Mouse (Mus musculus) liver, embryonic 11.5 days (tissue): ENCODE measurements around the gene Exosc2. TPM values are rescaled to one million over a fixed set of nuclear protein-coding genes. Genes with fewer than 3 reads are reported as not detected.
A peak's percentile ranks its signal among the peaks of the same experiment; 100 is the strongest.

Experiments
- ATAC-seq: fragments of 200-750 bp; cut with Nextera tagmentation; replicated peaks from 2 replicates; pipeline ENCODE4 v1.8.0; 2017; ENCODE audit warnings: moderate number of reproducible peaks, mild to moderate bottlenecking, moderate TSS enrichment, moderate library complexity; ENCODE audit not compliant: low FRiP score
- DNase-seq: peaks from one replicate; pipeline ENCODE4 v3.0.0-alpha.2; 2017; ENCODE audit warnings: low spot score
- H3K27ac ChIP-seq: fragments of 300-500 bp; sonication (generic); 2 replicates; pipeline ENCODE4 v1.5.1; 2014; ENCODE audit warnings: mild to moderate bottlenecking, low read depth, low read length, control low read depth
- H3K27me3 ChIP-seq: fragments of 300-500 bp; sonication (generic); replicated peaks from 2 replicates; pipeline ENCODE4 v1.6.1; 2014; ENCODE audit warnings: low read length, mixed read lengths; ENCODE audit not compliant: control insufficient read depth, insufficient read depth
- H3K36me3 ChIP-seq: fragments of 300-500 bp; sonication (generic); 2 replicates; pipeline ENCODE4 v1.6.1; 2014; ENCODE audit warnings: mild to moderate bottlenecking, low read length, moderate library complexity, mixed read lengths; ENCODE audit not compliant: control insufficient read depth, insufficient read depth
- H3K4me1 ChIP-seq: fragments of 300-500 bp; sonication (generic); replicated peaks from 2 replicates; pipeline ENCODE4 v1.6.1; 2014; ENCODE audit warnings: low read length, mixed read lengths; ENCODE audit not compliant: control insufficient read depth, insufficient read depth
- H3K4me2 ChIP-seq: fragments of 300-500 bp; sonication (generic); 2 replicates; pipeline ENCODE4 v1.6.1; 2014; ENCODE audit warnings: mild to moderate bottlenecking, control low read depth, moderate library complexity
- H3K4me3 ChIP-seq: fragments of 300-500 bp; sonication (generic); 2 replicates; pipeline ENCODE4 v1.5.1; 2014; ENCODE audit warnings: low read depth, low read length, control low read depth
- H3K9ac ChIP-seq: fragments of 300-500 bp; sonication (generic); 2 replicates; pipeline ENCODE4 v1.6.1; 2014; ENCODE audit warnings: low read depth, low read length, control low read depth
- H3K9me3 ChIP-seq: fragments of 300-500 bp; sonication (generic); 2 replicates; pipeline ENCODE4 v1.6.1; 2016; ENCODE audit warnings: low read length, inconsistent platforms, mixed read lengths; ENCODE audit not compliant: control insufficient read depth
- WGBS: fragments of 180-500 bp; shearing (Covaris S2); extraction: QIAGEN DNeasy Blood & Tissue Kit; methylation state at CpG from one replicate; pipeline ENCODE4 v1.1.7; 2014; 5-methylcytosine and 5-hydroxymethylcytosine counted together
- polyA plus RNA-seq: library from polyadenylated mRNA; unstranded; fragments of >200 nt; fragmentation: Nextera tagmentation; extraction: Ambion mirVana; gene quantifications from 2 replicates; pipeline ENCODE4 v1.2.1, GENCODE M21; 2014

Gene Exosc2
- polyA plus RNA-seq, 1 experiment from 2014 or later, result 96.1 TPM

GRCm38 (mm10) chr2:31689045-31689444 is 18.5 kb downstream of the Exosc2 start:
- no peaks in the 10 kb centered on the region for H3K27me3 ChIP-seq
- H3K4me3 ChIP-seq, result peak overlapping the region; percentile 89
- no peaks in the 10 kb centered on the region for H3K9me3 ChIP-seq
- peak overlapping the region; percentile 87 for H3K27ac ChIP-seq
- under 1% methylated on average over 12 of the region's 12 CpGs for WGBS
- H3K9ac ChIP-seq, result peak overlapping the region; percentile 88
- ATAC-seq, result no peak
- peaks cover 6% of the 10 kb centered on the region for H3K4me1 ChIP-seq
- H3K4me2 ChIP-seq, result peak overlapping the region; percentile 95
- peak; percentile 41 for DNase-seq
- H3K36me3 ChIP-seq, result peaks cover 3% of the 10 kb centered on the region; the same call in 1 of the 2 replicates

GRCm38 (mm10) chr2:31690063-31690462 is 19.5 kb downstream of the Exosc2 start:
- peak overlapping the region; percentile 87; the same call in 1 of the 2 replicates for H3K27ac ChIP-seq
- WGBS, result 45% methylated on average over 3 of the region's 3 CpGs

GRCm38 (mm10) chr2:31698209-31698608 is 27.7 kb downstream of the Exosc2 start:
- DNase-seq (no peak), ATAC-seq (no peak)
- no peaks in the 10 kb centered on the region for H3K27me3 ChIP-seq
- no peak overlapping the region for H3K27ac ChIP-seq
- no peaks in the 10 kb centered on the region for H3K9me3 ChIP-seq
- H3K36me3 ChIP-seq, result peaks cover 16% of the 10 kb centered on the region
- no peak overlapping the region for H3K4me3 ChIP-seq
- no peak overlapping the region for H3K4me2 ChIP-seq
- no peak overlapping the region for H3K9ac ChIP-seq
- peaks cover 11% of the 10 kb centered on the region for H3K4me1 ChIP-seq

More at GRCm38 (mm10) chr2:31690063-31690462, 19.5 kb downstream of the Exosc2 start:
- peak overlapping the region; percentile 88; the same call in 1 of the 2 replicates for H3K9ac ChIP-seq
- no peaks in the 10 kb centered on the region for H3K27me3 ChIP-seq
- peak overlapping the region; percentile 95 for H3K4me2 ChIP-seq
- H3K36me3 ChIP-seq, result peaks cover 3% of the 10 kb centered on the region; the same call in 1 of the 2 replicates
- peak overlapping the region; percentile 89 for H3K4me3 ChIP-seq
- no peaks in the 10 kb centered on the region for H3K9me3 ChIP-seq
- DNase-seq (peak; percentile 32), ATAC-seq (no peak)
- H3K4me1 ChIP-seq, result peaks cover 6% of the 10 kb centered on the region

- Histone ChIP-seq H3K27ac (peak overlapping the region; percentile 25), H3K27me3 (no peaks in the 10 kb centered on the region), H3K4me3 (no peak overlapping the region), H3K4me2 (no peak overlapping the region), H3K9ac (no peak overlapping the region), H3K9me3 (no peaks in the 10 kb centered on the region), H3K4me1 (peaks cover 11% of the 10 kb centered on the region), H3K36me3 (peaks cover 10% of the 10 kb centered on the region)
- 36% methylated on average over 7 of the region's 7 CpGs for WGBS
- peak; percentile 49; the same call in 1 of the 2 replicates for ATAC-seq
- no peak for DNase-seq
Observed at GRCm38 (mm10) chr2:31700545-31701446, 30.3 kb downstream of the Exosc2 start.

GRCm38 (mm10) chr2:31703226-31703625 is 32.7 kb downstream of the Exosc2 start:
- Histone ChIP-seq H3K9me3 (no peaks in the 10 kb centered on the region), H3K4me2 (no peak overlapping the region), H3K4me1 (peaks cover 17% of the 10 kb centered on the region), H3K9ac (no peak overlapping the region), H3K27me3 (no peaks in the 10 kb centered on the region), H3K36me3 (no peaks in the 10 kb centered on the region; the same call in none of the 2 replicates), H3K27ac (no peak overlapping the region), H3K4me3 (no peak overlapping the region)
- no peak for DNase-seq
- no peak for ATAC-seq

GRCm38 (mm10) chr2:31705914-31706313 is 35.4 kb downstream of the Exosc2 start:
- no peak for DNase-seq
- Histone ChIP-seq H3K27me3 (no peaks in the 10 kb centered on the region), H3K4me2 (no peak overlapping the region), H3K9ac (no peak overlapping the region), H3K9me3 (no peaks in the 10 kb centered on the region), H3K27ac (no peak overlapping the region), H3K36me3 (no peaks in the 10 kb centered on the region; the same call in 1 of the 2 replicates), H3K4me1 (peaks cover 10% of the 10 kb centered on the region), H3K4me3 (no peak overlapping the region)
- no peak for ATAC-seq

GRCm38 (mm10) chr2:31706531-31706930 is 36.0 kb downstream of the Exosc2 start:
- Histone ChIP-seq H3K27me3 (no peaks in the 10 kb centered on the region), H3K9ac (no peak overlapping the region), H3K27ac (no peak overlapping the region), H3K4me2 (no peak overlapping the region), H3K4me3 (no peak overlapping the region), H3K36me3 (no peaks in the 10 kb centered on the region; the same call in 1 of the 2 replicates), H3K9me3 (no peaks in the 10 kb centered on the region), H3K4me1 (0 out of 2 replicates have a peak, but pooled peaks cover 6% of the 10 kb centered on the region)
- 11% methylated on average over 2 of the region's 2 CpGs for WGBS
- DNase-seq, result no peak
- no peak for ATAC-seq

- 79% methylated on average over 2 of the region's 2 CpGs for WGBS
- ATAC-seq (no peak), DNase-seq (no peak)
- Histone ChIP-seq H3K4me1 (0 out of 2 replicates have a peak, but pooled peaks cover under 1% of the 10 kb centered on the region), H3K4me2 (no peak overlapping the region), H3K36me3 (peaks cover 2% of the 10 kb centered on the region; the same call in 1 of the 2 replicates), H3K27ac (no peak overlapping the region), H3K9me3 (no peaks in the 10 kb centered on the region), H3K27me3 (no peaks in the 10 kb centered on the region), H3K4me3 (no peak overlapping the region), H3K9ac (no peak overlapping the region)
Observed at GRCm38 (mm10) chr2:31712716-31713115, 42.2 kb downstream of the Exosc2 start.
